Mouse (Mus musculus): ENCODE data around the gene Map3k14. TPM values are rescaled to one million over a fixed set of nuclear protein-coding genes. Genes with fewer than 3 reads are reported as not detected.
"Not testable (repeated sequence)": the region's sequence is repeated elsewhere in the genome, so short reads cannot be mapped to it uniquely, and the experiment has no call there.

Map3k14 gene
- polyA plus RNA-seq, 1 experiment = 2.3 TPM

- Histone ChIP-seq H3K36me3 (replicated peaks; ENCODE audit: low read length) (peaks cover 67% of the 10 kb centered on the region), H3K4me3 (replicated peaks) (no peak overlapping the region), H3K9me3 (peaks cover 7% of the 10 kb centered on the region; the same call in 1 of the 2 replicates), H3K27me3 (replicated peaks) (no peaks in the 10 kb centered on the region), H3K4me1 (peaks cover 27% of the 10 kb centered on the region)
- TF ChIP-seq GATA1 (IDR thresholded peaks at IDR 0.05; ENCODE audit: borderline replicate concordance, low read length) (no peak), FLI1 (IDR thresholded peaks at IDR 0.05; ENCODE audit: low read length) (no peak)
These were observed 31.6 kb downstream of the Map3k14 start for GRCm38 (mm10) chr11:103235702-103236101.

- Histone ChIP-seq H3K4me3 (replicated peaks) (no peak overlapping the region), H3K36me3 (replicated peaks; ENCODE audit: low read length) (peaks cover 67% of the 10 kb centered on the region), H3K4me1 (peaks cover 17% of the 10 kb centered on the region), H3K27me3 (replicated peaks) (no peaks in the 10 kb centered on the region), H3K9me3 (peaks cover 9% of the 10 kb centered on the region; the same call in 1 of the 2 replicates)
- TF ChIP-seq FLI1 (IDR thresholded peaks at IDR 0.05; ENCODE audit: low read length) (no peak), GATA1 (IDR thresholded peaks at IDR 0.05; ENCODE audit: borderline replicate concordance, low read length) (no peak)
These were observed 32.8 kb downstream of the Map3k14 start for GRCm38 (mm10) chr11:103234447-103234846.

DNA sequence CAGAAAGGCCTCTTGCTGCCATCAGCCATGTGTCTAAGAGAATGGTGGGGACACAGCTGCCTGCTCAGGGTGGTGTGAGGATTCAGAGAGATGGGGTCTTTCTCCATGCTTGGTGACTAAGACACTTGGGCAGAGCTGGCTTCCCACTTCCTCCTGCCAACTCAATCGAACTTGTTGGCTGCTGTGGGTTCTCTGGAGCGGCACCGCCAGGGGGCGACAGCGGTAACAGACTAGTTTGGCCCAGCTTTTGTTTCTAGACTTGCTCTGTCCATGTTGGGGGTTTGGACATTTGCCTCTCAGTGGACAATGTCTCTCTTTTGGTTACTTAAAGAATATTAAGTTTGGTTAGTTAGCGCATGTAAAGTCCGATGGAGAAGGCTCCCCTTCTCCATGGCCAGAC is 34.3 kb downstream of the Map3k14 start:
- Histone ChIP-seq H3K27me3 (replicated peaks) (no peaks in the 10 kb centered on the region), H3K36me3 (replicated peaks; ENCODE audit: low read length) (peaks cover 63% of the 10 kb centered on the region), H3K4me1 (peaks cover 17% of the 10 kb centered on the region), H3K9me3 (peaks cover 14% of the 10 kb centered on the region; the same call in 1 of the 2 replicates), H3K4me3 (replicated peaks) (no peak overlapping the region)
- TF ChIP-seq GATA1 (IDR thresholded peaks at IDR 0.05; ENCODE audit: borderline replicate concordance, low read length) (no peak), FLI1 (IDR thresholded peaks at IDR 0.05; ENCODE audit: low read length) (no peak)

DNA sequence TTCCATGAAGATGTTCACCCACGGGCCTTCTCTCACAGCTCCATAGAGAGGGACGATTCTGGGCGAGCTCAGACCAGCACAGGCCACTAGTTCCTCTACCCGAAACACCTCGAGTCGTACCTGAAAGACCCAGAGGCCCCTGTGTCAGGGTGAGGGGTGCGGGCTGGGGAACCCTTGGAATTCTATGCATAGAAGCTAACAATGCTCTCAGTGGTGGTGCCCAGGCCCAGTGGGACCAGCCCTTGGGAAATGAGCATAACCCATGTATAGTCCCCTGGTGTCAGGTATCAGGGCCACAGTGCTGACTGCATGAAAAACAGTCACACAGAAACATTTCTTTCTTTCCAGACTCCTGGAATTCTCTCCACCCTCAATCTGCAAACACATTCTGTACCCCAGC is 35.9 kb downstream of the Map3k14 start:
- TF ChIP-seq FLI1 (IDR thresholded peaks at IDR 0.05; ENCODE audit: low read length) = no peak
- peaks cover 7% of the 10 kb centered on the region for H3K4me1 ChIP-seq
- peaks cover 63% of the 10 kb centered on the region for H3K36me3 ChIP-seq (replicated peaks; ENCODE audit: low read length)
- no peak overlapping the region for H3K4me3 ChIP-seq (replicated peaks)
- H3K9me3 ChIP-seq = peaks cover 6% of the 10 kb centered on the region; the same call in 1 of the 2 replicates
- H3K27me3 ChIP-seq (replicated peaks) = peaks cover 2% of the 10 kb centered on the region

DNA sequence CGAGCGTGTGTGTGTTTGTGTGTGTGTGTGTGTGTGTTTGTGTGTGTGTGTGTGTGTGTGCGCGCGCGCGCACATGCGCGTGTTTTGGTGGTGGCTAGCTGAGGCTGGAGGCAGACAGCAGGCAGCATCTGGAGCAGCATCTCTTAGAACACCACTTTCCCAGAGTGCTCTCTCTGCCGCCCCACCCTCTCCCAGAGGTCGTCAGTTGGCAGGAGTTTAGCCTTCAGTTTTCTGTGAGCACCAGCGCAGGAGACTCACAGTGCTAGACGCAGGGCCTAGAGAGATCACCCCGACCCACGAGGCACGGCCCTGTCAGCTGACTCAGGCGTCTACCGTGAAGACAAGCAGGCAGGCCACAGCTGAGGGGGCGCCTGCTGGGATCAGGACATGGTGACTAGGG is 36.6 kb downstream of the Map3k14 start:
- Histone ChIP-seq H3K4me3 (replicated peaks) (no peak overlapping the region), H3K9me3 (peaks cover 6% of the 10 kb centered on the region; the same call in 1 of the 2 replicates), H3K4me1 (peaks cover 6% of the 10 kb centered on the region), H3K36me3 (replicated peaks; ENCODE audit: low read length) (peaks cover 63% of the 10 kb centered on the region), H3K27me3 (replicated peaks) (peaks cover 2% of the 10 kb centered on the region)
- TF ChIP-seq FLI1 (IDR thresholded peaks at IDR 0.05; ENCODE audit: low read length) (no peak), GATA1 (IDR thresholded peaks at IDR 0.05; ENCODE audit: borderline replicate concordance, low read length) (no peak)

- TF ChIP-seq GATA1 (IDR thresholded peaks at IDR 0.05; ENCODE audit: borderline replicate concordance, low read length) = no peak
- TF ChIP-seq FLI1 (IDR thresholded peaks at IDR 0.05; ENCODE audit: low read length) = no peak
- peaks cover 69% of the 10 kb centered on the region for H3K36me3 ChIP-seq (replicated peaks; ENCODE audit: low read length)
- H3K27me3 ChIP-seq (replicated peaks) = peaks cover 2% of the 10 kb centered on the region
- peaks cover 10% of the 10 kb centered on the region for H3K4me1 ChIP-seq
- H3K9me3 ChIP-seq = peaks cover 6% of the 10 kb centered on the region; the same call in 1 of the 2 replicates
- H3K4me3 ChIP-seq (replicated peaks) = no peak overlapping the region
These were observed 37.7 kb downstream of the Map3k14 start for GRCm38 (mm10) chr11:103229608-103230007.

DNA sequence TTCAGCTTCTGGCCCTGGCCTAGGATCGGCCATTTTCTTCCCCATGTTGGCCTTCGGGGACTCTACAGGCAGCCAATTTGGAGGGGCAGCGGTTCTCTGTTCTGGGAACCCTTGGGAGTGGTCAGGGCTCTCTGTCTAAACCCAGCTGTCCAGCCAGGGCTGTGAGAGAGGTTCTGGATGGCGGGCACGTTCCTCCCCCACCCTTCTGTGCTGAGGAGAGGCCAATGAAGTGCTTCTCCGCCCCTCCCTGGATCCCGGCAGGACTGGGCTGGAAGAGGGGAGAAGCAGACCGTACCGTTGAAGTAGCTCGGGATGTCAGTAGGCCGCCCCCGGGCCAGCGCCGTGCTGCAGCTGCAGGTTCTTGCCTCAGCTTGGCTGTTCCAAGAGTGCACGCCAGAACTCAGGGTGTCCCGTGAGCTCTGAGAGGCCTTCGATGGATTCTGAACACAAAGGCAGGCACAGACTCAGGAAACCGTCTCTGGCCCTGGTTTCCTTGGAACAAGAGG is 43.3 kb downstream of the Map3k14 start:
- H3K4me1 ChIP-seq = peaks cover 23% of the 10 kb centered on the region
- peaks cover 28% of the 10 kb centered on the region for H3K27me3 ChIP-seq (replicated peaks)
- TF ChIP-seq FLI1 (IDR thresholded peaks at IDR 0.05; ENCODE audit: low read length) (no peak), GATA1 (IDR thresholded peaks at IDR 0.05; ENCODE audit: borderline replicate concordance, low read length) (no peak)
- H3K36me3 ChIP-seq (replicated peaks; ENCODE audit: low read length) = peaks cover 74% of the 10 kb centered on the region
- H3K4me3 ChIP-seq (replicated peaks) = no peak overlapping the region
- peaks cover under 1% of the 10 kb centered on the region; the same call in 1 of the 2 replicates for H3K9me3 ChIP-seq

GRCm38 (mm10) chr11:103223444-103223843 is 43.8 kb downstream of the Map3k14 start:
- peaks cover 25% of the 10 kb centered on the region for H3K4me1 ChIP-seq
- H3K36me3 ChIP-seq (replicated peaks; ENCODE audit: low read length) = peaks cover 70% of the 10 kb centered on the region
- TF ChIP-seq GATA1 (IDR thresholded peaks at IDR 0.05; ENCODE audit: borderline replicate concordance, low read length) = no peak
- H3K9me3 ChIP-seq = no peaks in the 10 kb centered on the region
- peaks cover 34% of the 10 kb centered on the region for H3K27me3 ChIP-seq (replicated peaks)
- no peak overlapping the region for H3K4me3 ChIP-seq (replicated peaks)

DNA sequence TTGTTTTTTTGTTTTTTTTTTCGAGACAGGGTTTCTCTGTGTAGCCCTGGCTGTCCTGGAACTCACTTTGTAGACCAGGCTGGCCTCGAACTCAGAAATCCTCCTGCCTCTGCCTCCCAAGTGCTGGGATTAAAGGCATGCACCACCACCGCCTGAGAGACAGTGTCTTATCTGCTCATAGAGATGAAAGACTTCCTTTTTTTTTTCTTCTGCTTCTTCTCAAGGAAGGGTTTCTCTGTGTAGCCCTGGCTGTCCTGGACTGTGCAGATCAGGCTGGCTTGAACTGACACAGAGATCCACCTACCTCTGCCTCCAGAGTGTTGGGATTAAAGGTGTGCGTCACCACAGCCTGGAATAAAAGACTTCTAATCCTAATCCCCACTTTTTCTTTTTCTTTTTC is 44.6 kb downstream of the Map3k14 start:
- H3K4me3 ChIP-seq (replicated peaks); H3K9me3 ChIP-seq: not testable (repeated sequence)
- Histone ChIP-seq H3K27me3 (replicated peaks) (peaks cover 41% of the 10 kb centered on the region), H3K36me3 (replicated peaks; ENCODE audit: low read length) (peaks cover 65% of the 10 kb centered on the region), H3K4me1 (peaks cover 32% of the 10 kb centered on the region)

DNA sequence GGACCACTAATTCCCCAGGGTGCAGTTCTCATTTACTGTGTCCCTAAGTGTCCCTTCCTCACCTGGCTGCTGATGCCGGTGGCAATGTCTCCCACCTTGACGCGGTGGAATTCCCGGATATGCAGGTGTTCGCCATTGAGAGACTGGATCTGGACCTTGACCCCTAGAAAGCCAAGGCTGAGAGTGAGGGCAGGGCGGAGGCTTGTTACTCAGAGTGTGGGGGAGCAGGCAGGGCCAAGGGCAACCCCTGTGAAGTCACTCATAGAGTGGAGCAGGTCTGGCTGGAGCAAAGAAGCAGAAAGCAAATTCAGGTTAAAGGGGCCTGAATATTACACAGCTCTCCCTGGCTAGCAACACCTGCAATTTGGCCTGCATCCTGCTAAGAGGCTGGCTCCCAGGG is 45.8 kb downstream of the Map3k14 start:
- H3K36me3 ChIP-seq (replicated peaks; ENCODE audit: low read length) = peaks cover 52% of the 10 kb centered on the region
- no peak overlapping the region for H3K4me3 ChIP-seq (replicated peaks)

GRCm38 (mm10) chr11:103219995-103220394 is 47.3 kb downstream of the Map3k14 start:
- TF ChIP-seq GATA1 (IDR thresholded peaks at IDR 0.05; ENCODE audit: borderline replicate concordance, low read length) (no peak), FLI1 (IDR thresholded peaks at IDR 0.05; ENCODE audit: low read length) (no peak)

More for the DNA sequence above, 45.8 kb downstream of the Map3k14 start:
- no peaks in the 10 kb centered on the region for H3K9me3 ChIP-seq
- TF ChIP-seq FLI1 (IDR thresholded peaks at IDR 0.05; ENCODE audit: low read length) (no peak), GATA1 (IDR thresholded peaks at IDR 0.05; ENCODE audit: borderline replicate concordance, low read length) (no peak)
- peaks cover 35% of the 10 kb centered on the region for H3K4me1 ChIP-seq
- H3K27me3 ChIP-seq (replicated peaks) = peaks cover 49% of the 10 kb centered on the region

More at GRCm38 (mm10) chr11:103219995-103220394, 47.3 kb downstream of the Map3k14 start:
- Histone ChIP-seq H3K27me3 (replicated peaks) (peaks cover 60% of the 10 kb centered on the region), H3K36me3 (replicated peaks; ENCODE audit: low read length) (peaks cover 38% of the 10 kb centered on the region), H3K9me3 (no peaks in the 10 kb centered on the region), H3K4me3 (replicated peaks) (no peak overlapping the region), H3K4me1 (peaks cover 42% of the 10 kb centered on the region)

Measured in megakaryocyte, embryonic 14.5 days (primary cell).